Mouse (Mus musculus): ENCODE data around the gene Olfr251. TPM values are rescaled to one million over a fixed set of nuclear protein-coding genes. Genes with fewer than 3 reads are reported as not detected.

Olfr251 gene
- not detected in 2 replicates for polyA plus RNA-seq (2012; rRNA removed; ENCODE audit: low replicate concordance)

GRCm38 (mm10) chr9:38376786-38377185 lies at the start of gene Olfr251:
Olfr251 (plus strand) TSS chr9:38377086.

GRCm38 (mm10) chr9:38328760-38329159 lies 48.1 kb upstream of the Olfr251 start, which contains the start of gene Olfr25:
Olfr25 (plus strand) TSS chr9:38329060.

GRCm38 (mm10) chr9:38348111-38348510 lies 28.8 kb upstream of the Olfr251 start, which contains the start of gene Olfr898:
Olfr898 (plus strand) TSS chr9:38348411.

GRCm38 (mm10) chr9:38366596-38366995 lies 10.3 kb upstream of the Olfr251 start, which contains the start of gene Olfr250:
Olfr250 (plus strand) TSS chr9:38366896.

GRCm38 (mm10) chr9:38401398-38401797 lies 24.5 kb downstream of the Olfr251 start, which contains the start of gene Olfr147:
Olfr147 (plus strand) TSS chr9:38401698.

GRCm38 (mm10) chr9:38429155-38429554 lies 52.3 kb downstream of the Olfr251 start, which contains the start of gene Olfr901:
Olfr901 (plus strand) TSS chr9:38429455.

Other genes starting within 250 kb of the Olfr251 start
- gene Olfr890, start 234.6 kb upstream of the Olfr251 start, polyA plus RNA-seq (2012; rRNA removed; ENCODE audit: low replicate concordance), result not detected in 2 replicates
- gene Olfr891, start 196.3 kb upstream of the Olfr251 start, polyA plus RNA-seq (2012; rRNA removed; ENCODE audit: low replicate concordance), result not detected in 2 replicates
- gene Olfr893, start 168.7 kb upstream of the Olfr251 start, polyA plus RNA-seq (2012; rRNA removed; ENCODE audit: low replicate concordance), result not detected in 2 replicates
- not detected in 2 replicates for gene Olfr894, start 159.0 kb upstream of the Olfr251 start, polyA plus RNA-seq (2012; rRNA removed; ENCODE audit: low replicate concordance)
- not detected in 2 replicates for gene Olfr143, start 124.3 kb upstream of the Olfr251 start, polyA plus RNA-seq (2012; rRNA removed; ENCODE audit: low replicate concordance)
- gene Olfr895, start 109.2 kb upstream of the Olfr251 start, polyA plus RNA-seq (2012; rRNA removed; ENCODE audit: low replicate concordance), result not detected in 2 replicates
- not detected in 2 replicates for gene Olfr896-ps1, start 86.0 kb upstream of the Olfr251 start, polyA plus RNA-seq (2012; rRNA removed; ENCODE audit: low replicate concordance)
- not detected in 2 replicates for gene Olfr25, start 48.0 kb upstream of the Olfr251 start, polyA plus RNA-seq (2012; rRNA removed; ENCODE audit: low replicate concordance)
- gene Olfr898, start 28.7 kb upstream of the Olfr251 start, polyA plus RNA-seq (2012; rRNA removed; ENCODE audit: low replicate concordance), result not detected in 2 replicates
- gene Olfr250, start 10.2 kb upstream of the Olfr251 start, polyA plus RNA-seq (2012; rRNA removed; ENCODE audit: low replicate concordance), result not detected in 2 replicates
- gene Olfr147, start 24.6 kb downstream of the Olfr251 start, polyA plus RNA-seq (2012; rRNA removed; ENCODE audit: low replicate concordance), result not detected in 2 replicates
- gene Olfr901, start 52.4 kb downstream of the Olfr251 start, polyA plus RNA-seq (2012; rRNA removed; ENCODE audit: low replicate concordance), result not detected in 2 replicates
- gene Olfr902, start 70.6 kb downstream of the Olfr251 start, polyA plus RNA-seq (2012; rRNA removed; ENCODE audit: low replicate concordance), result not detected in 2 replicates
- not detected in 2 replicates for gene Olfr904, start 86.1 kb downstream of the Olfr251 start, polyA plus RNA-seq (2012; rRNA removed; ENCODE audit: low replicate concordance)
- gene Olfr905, start 94.0 kb downstream of the Olfr251 start, polyA plus RNA-seq (2012; rRNA removed; ENCODE audit: low replicate concordance), result not detected in 2 replicates
- gene Olfr906, start 110.0 kb downstream of the Olfr251 start, polyA plus RNA-seq (2012; rRNA removed; ENCODE audit: low replicate concordance), result not detected in 2 replicates
- gene Olfr907, start 118.7 kb downstream of the Olfr251 start, polyA plus RNA-seq (2012; rRNA removed; ENCODE audit: low replicate concordance), result not detected in 2 replicates
- not detected in 2 replicates for gene Olfr911-ps1, start 144.5 kb downstream of the Olfr251 start, polyA plus RNA-seq (2012; rRNA removed; ENCODE audit: low replicate concordance)
- gene Olfr910, start 160.8 kb downstream of the Olfr251 start, polyA plus RNA-seq (2012; rRNA removed; ENCODE audit: low replicate concordance), result not detected in 2 replicates
- not detected in 2 replicates for gene Olfr912, start 203.1 kb downstream of the Olfr251 start, polyA plus RNA-seq (2012; rRNA removed; ENCODE audit: low replicate concordance)
- gene Olfr913, start 215.7 kb downstream of the Olfr251 start, polyA plus RNA-seq (2012; rRNA removed; ENCODE audit: low replicate concordance), result not detected in 2 replicates
- not detected in 2 replicates for gene Olfr914, start 228.0 kb downstream of the Olfr251 start, polyA plus RNA-seq (2012; rRNA removed; ENCODE audit: low replicate concordance)

All from subcutaneous adipose tissue, adult 2 months (tissue).